Mouse (Mus musculus): ENCODE results near the gene Nkx2-2.

GRCm38 (mm10) chr2:147192731-147193130, 1.3 kb downstream of the Nkx2-2 start:
- TF ChIP-seq CTCF (IDR thresholded peaks at IDR 0.05; ENCODE audit: borderline replicate concordance, insufficient read depth, low read length) (no peak), POLR2A (IDR thresholded peaks at IDR 0.05; ENCODE audit: low read depth, low read length) (no peak)
